Mouse (Mus musculus): ENCODE data around the gene Prdm13. TPM values are rescaled to one million over a fixed set of nuclear protein-coding genes. Genes with fewer than 3 reads are reported as not detected.

Prdm13 gene
- polyA plus RNA-seq, 1 experiment: not detected

DNA sequence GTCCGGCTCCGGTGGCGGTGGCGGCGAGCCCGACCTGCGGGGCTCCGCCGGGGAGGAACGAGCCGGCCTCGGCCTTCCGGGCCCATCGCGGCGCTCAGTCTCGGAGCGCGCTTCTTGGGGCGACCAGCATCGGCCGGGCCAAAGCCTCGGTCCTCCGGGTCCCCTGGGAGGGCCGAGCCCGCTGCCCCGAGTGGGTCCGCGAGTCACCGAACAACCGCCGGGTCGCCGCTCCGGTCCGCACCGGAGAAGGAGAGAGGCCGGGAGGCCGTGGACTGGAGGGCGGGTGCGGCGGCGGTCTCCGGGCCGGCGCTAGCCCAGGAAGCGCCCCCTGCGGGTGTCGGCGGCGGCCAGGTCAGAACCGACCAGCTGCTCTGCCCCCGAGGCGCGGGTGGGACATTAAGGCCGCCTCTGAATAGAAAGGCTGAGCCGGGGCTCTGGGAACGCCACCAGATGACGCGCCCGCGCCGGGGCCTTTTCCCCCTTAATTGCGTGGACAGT lies 3.0 kb upstream of the Prdm13 start:
- TF ChIP-seq CTCF (IDR thresholded peaks at IDR 0.05; ENCODE audit: low read depth, low read length): no peak
- TF ChIP-seq POLR2A (IDR thresholded peaks at IDR 0.05; ENCODE audit: borderline replicate concordance, low read depth, low read length): no peak
- H3K27ac ChIP-seq (ENCODE audit: insufficient read depth, low read depth, low read length): no peak overlapping the region
- no peaks in the 10 kb centered on the region for H3K4me1 ChIP-seq (ENCODE audit: control insufficient read depth, insufficient read depth, low read length)
- H3K4me3 ChIP-seq (ENCODE audit: insufficient read depth, low read length): peak overlapping the region; percentile 54

GRCm38 (mm10) chr4:21687783-21688702 lies 2.3 kb upstream of the Prdm13 start:
- Histone ChIP-seq H3K4me1 (ENCODE audit: control insufficient read depth, insufficient read depth, low read length) (no peaks in the 10 kb centered on the region), H3K27ac (ENCODE audit: insufficient read depth, low read depth, low read length) (no peak overlapping the region), H3K4me3 (ENCODE audit: insufficient read depth, low read length) (peak overlapping the region; percentile 54)
- no peak for TF ChIP-seq CTCF (IDR thresholded peaks at IDR 0.05; ENCODE audit: low read depth, low read length)
- no peak for TF ChIP-seq POLR2A (IDR thresholded peaks at IDR 0.05; ENCODE audit: borderline replicate concordance, low read depth, low read length)

- Histone ChIP-seq H3K4me1 (ENCODE audit: control insufficient read depth, insufficient read depth, low read length) (no peaks in the 10 kb centered on the region), H3K27ac (ENCODE audit: insufficient read depth, low read depth, low read length) (no peak overlapping the region), H3K4me3 (ENCODE audit: insufficient read depth, low read length) (no peak overlapping the region)
- TF ChIP-seq CTCF (IDR thresholded peaks at IDR 0.05; ENCODE audit: low read depth, low read length): no peak
- no peak for TF ChIP-seq POLR2A (IDR thresholded peaks at IDR 0.05; ENCODE audit: borderline replicate concordance, low read depth, low read length)
Observed at GRCm38 (mm10) chr4:21686934-21687333, 1.2 kb upstream of the Prdm13 start.

- no peak for TF ChIP-seq CTCF (IDR thresholded peaks at IDR 0.05; ENCODE audit: low read depth, low read length)
- no peak for TF ChIP-seq POLR2A (IDR thresholded peaks at IDR 0.05; ENCODE audit: borderline replicate concordance, low read depth, low read length)
- H3K27ac ChIP-seq (ENCODE audit: insufficient read depth, low read depth, low read length): no peak overlapping the region
- no peaks in the 10 kb centered on the region for H3K4me1 ChIP-seq (ENCODE audit: control insufficient read depth, insufficient read depth, low read length)
- no peak overlapping the region for H3K4me3 ChIP-seq (ENCODE audit: insufficient read depth, low read length)
Observed at GRCm38 (mm10) chr4:21686416-21686815, 653 bp upstream of the Prdm13 start.

GRCm38 (mm10) chr4:21684341-21684970 lies 1.3 kb downstream of the Prdm13 start:
- Histone ChIP-seq H3K4me3 (ENCODE audit: insufficient read depth, low read length) (no peak overlapping the region), H3K27ac (ENCODE audit: insufficient read depth, low read depth, low read length) (no peak overlapping the region), H3K4me1 (ENCODE audit: control insufficient read depth, insufficient read depth, low read length) (no peaks in the 10 kb centered on the region)
- TF ChIP-seq CTCF (IDR thresholded peaks at IDR 0.05; ENCODE audit: low read depth, low read length) (no peak), POLR2A (IDR thresholded peaks at IDR 0.05; ENCODE audit: borderline replicate concordance, low read depth, low read length) (no peak)

DNA sequence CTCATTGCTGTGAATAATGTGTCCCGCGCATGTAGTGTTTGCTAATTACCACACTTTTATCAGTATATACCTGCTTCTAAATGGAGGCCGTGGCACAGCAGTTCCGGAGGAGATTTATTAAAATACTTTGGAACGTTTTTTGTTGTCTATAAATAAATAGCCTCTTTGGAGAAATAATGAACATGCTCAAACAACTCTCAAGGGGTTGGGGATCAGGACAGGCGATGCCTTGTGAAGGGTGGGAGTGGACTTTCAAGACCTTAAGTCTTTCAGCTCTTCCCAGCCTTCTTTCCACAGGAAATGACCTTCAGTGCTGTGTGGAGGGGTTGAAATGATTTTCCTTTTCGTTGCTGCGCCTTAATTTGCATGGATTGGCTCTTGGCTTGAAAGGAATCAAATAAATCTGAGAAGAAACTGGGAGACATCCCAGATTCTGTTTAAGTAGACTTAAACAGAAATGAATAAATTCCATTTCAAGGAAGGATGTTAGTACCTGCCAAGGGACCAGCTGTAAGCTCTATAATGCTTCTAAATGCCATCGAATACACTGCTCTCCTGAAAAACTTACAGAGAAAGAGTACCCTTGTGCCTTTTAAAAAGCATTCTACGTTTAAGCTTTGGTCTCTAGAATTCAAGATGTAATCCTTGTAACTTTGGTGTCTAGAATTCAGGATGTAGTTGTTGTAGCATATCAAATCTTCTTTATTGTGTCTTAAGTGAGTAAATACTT lies 3.2 kb downstream of the Prdm13 start:
- Histone ChIP-seq H3K4me1 (ENCODE audit: control insufficient read depth, insufficient read depth, low read length) (peaks cover 6% of the 10 kb centered on the region; the same call in 1 of the 2 replicates), H3K4me3 (ENCODE audit: insufficient read depth, low read length) (no peak overlapping the region), H3K27ac (ENCODE audit: insufficient read depth, low read depth, low read length) (no peak overlapping the region)
- TF ChIP-seq CTCF (IDR thresholded peaks at IDR 0.05; ENCODE audit: low read depth, low read length): no peak
- TF ChIP-seq POLR2A (IDR thresholded peaks at IDR 0.05; ENCODE audit: borderline replicate concordance, low read depth, low read length): no peak

DNA sequence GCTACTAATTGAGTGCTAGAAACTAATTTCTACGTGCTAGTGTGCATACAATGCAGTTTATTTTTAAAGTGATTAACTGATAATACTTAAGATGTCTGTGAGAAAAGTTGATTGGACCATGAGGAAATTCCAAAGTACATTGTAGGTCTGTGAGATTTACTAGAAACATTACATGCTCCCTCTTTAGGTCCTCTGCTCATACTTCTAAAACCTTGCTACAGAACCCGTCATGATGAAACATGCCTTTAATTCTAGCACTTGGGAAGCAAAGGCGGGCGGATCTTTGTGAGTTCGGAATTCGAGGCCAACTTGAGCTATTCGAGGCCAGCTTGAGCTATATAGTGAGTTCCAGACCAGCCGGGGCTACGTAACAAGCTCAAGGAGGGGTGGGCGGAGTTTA lies 4.8 kb downstream of the Prdm13 start:
- H3K4me3 ChIP-seq (ENCODE audit: insufficient read depth, low read length): no peak overlapping the region
- peaks cover 6% of the 10 kb centered on the region; the same call in 1 of the 2 replicates for H3K4me1 ChIP-seq (ENCODE audit: control insufficient read depth, insufficient read depth, low read length)
- TF ChIP-seq POLR2A (IDR thresholded peaks at IDR 0.05; ENCODE audit: borderline replicate concordance, low read depth, low read length) (no peak), CTCF (IDR thresholded peaks at IDR 0.05; ENCODE audit: low read depth, low read length) (no peak)
- no peak overlapping the region for H3K27ac ChIP-seq (ENCODE audit: insufficient read depth, low read depth, low read length)

DNA sequence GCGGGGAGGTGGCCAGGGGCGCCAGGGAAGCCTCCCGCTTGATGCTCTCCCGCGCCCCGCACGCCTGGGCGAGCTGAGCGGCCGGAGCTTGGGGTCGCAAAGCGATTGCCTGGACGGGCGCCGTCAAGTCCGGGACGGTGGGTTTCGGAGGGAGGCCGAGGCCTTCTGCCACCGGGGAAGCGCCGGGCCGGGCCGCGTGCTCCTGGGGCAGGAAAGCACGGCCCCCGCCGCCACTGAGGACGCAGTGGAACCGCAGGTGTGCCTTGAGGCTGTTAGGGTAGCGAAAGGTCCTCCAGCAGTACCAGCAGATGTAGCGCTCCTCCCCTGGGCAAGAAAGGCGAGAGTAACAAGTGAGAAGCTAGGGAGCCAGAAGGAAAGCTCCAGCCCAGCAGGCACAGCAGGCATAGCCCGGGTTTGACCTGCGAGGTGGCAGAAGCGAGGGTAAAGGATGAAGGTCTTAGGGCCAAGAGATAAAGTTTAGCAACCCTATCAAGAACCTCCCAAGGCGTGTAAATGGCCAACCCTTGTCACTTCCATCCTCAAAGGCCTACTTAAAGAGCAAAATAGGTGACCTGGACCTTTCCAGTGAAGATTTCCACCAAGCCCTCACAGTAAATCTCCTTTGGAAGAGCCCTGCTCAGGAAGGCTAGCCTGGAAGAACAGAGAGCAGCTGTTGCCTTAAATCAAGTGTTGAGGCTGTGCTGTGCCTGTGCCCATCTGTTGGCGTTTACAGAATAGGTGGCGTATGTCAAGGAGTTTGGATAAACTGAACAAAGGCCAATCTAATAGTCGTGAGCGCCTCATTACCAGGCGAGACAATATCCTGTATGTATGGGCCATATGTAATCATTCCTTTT lies 5.9 kb downstream of the Prdm13 start:
- TF ChIP-seq POLR2A (IDR thresholded peaks at IDR 0.05; ENCODE audit: borderline replicate concordance, low read depth, low read length) (no peak), CTCF (IDR thresholded peaks at IDR 0.05; ENCODE audit: low read depth, low read length) (no peak)
- Histone ChIP-seq H3K27ac (ENCODE audit: insufficient read depth, low read depth, low read length) (no peak overlapping the region), H3K4me1 (ENCODE audit: control insufficient read depth, insufficient read depth, low read length) (peaks cover 6% of the 10 kb centered on the region; the same call in 1 of the 2 replicates), H3K4me3 (ENCODE audit: insufficient read depth, low read length) (peak overlapping the region; percentile 57)
